Mouse (Mus musculus) heart, postnatal 0 days (tissue): ENCODE data around the gene Bmp8b.
"Not testable (repeated sequence)": the region's sequence is repeated elsewhere in the genome, so short reads cannot be mapped to it uniquely, and the experiment has no call there.

Experiments used
- CTCF ChIP-seq: IDR thresholded peaks from 2 replicates; pipeline ENCODE4 v1.5.1; 2016; ENCODE audit warnings: antibody characterized with exemption, control low read depth, low read depth
- EP300 ChIP-seq: IDR thresholded peaks from 2 replicates; pipeline ENCODE4 v1.6.1; 2016; ENCODE audit warnings: antibody characterized with exemption, low read depth

- TF ChIP-seq CTCF, EP300: not testable (repeated sequence)
These were observed 964 bp downstream of the Bmp8b start for GRCm38 (mm10) chr4:123105929-123106328.
